Mouse (Mus musculus) neural tube, embryonic 10.5 days (tissue): Measurements from ENCODE around the gene Gabarap.
"Not testable (repeated sequence)": the region's sequence is repeated elsewhere in the genome, so short reads cannot be mapped to it uniquely, and the experiment has no call there.

Experiments
- DNase-seq: peaks from one replicate; pipeline ENCODE4 v3.0.0-alpha.2; 2017; ENCODE audit warnings: low spot score; ENCODE audit errors: extremely low spot score

The Gabarap gene

DNA sequence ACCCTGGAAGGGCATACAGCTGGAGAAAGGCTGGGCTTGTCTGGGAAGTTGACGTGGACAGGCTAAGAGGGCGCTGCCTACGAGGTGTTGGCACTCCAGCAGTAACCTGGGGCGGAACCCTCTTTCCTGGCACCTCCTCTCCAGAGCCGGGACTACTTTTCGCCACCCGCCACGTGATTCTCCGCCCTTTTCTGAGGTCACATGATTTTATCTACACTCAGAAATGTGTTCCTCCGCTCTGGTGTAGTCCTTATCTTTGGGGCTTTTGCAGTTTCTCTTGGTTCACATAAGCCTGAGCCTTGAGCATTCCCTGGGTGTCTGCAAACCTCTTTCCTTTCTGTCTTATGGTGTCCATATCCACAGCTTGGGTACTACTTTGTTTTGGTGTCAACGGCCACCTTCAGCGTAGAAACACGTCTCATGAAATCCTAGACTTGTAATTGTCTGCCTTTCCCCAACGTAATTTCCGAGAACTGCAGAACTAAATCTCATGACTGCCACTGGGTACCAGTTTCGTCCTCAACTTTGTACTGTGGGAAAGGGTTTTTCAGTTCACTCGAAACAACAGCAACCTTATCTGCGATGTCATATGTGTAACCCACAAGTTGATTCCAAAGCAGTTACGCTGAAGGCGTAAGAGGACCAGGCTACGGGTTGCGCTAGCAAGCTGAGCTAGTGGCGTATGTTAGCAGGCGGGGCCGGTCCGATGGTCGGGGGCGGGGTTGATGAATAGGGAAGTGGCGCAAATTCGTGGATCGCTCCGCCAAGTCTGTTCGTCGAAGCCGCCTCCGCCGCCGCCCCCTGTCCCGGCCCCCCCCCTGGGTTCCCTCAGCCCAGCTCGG is at the start of gene Gabarap:
Gabarap (plus strand) TSS at position 294 of the 842 bp plus-strand sequence.
- peak; percentile 95 for DNase-seq

DNA sequence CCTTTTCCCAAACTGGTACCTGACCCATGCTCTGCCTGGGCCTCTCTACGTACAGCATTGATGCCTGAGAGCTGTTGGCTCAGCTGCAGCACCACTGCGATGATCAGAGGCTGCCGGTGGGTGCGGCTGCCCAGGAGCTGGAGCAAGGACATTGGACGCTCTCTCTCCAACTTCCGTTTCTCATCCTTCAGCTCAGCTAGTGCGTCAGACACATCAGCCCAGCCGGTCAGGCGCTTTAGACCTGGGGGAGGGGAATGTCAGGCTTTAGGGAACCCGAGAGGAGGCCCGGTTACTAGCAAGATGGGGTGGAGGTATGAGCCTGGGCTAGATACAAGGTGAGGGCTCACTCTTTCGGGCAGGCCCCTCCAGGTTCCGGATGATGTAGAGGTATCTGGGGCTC is 45.7 kb upstream of the Gabarap start:
- DNase-seq: no peak

GRCm38 (mm10) chr11:69945997-69946891 is 44.7 kb upstream of the Gabarap start:
- DNase-seq: no peak

DNA sequence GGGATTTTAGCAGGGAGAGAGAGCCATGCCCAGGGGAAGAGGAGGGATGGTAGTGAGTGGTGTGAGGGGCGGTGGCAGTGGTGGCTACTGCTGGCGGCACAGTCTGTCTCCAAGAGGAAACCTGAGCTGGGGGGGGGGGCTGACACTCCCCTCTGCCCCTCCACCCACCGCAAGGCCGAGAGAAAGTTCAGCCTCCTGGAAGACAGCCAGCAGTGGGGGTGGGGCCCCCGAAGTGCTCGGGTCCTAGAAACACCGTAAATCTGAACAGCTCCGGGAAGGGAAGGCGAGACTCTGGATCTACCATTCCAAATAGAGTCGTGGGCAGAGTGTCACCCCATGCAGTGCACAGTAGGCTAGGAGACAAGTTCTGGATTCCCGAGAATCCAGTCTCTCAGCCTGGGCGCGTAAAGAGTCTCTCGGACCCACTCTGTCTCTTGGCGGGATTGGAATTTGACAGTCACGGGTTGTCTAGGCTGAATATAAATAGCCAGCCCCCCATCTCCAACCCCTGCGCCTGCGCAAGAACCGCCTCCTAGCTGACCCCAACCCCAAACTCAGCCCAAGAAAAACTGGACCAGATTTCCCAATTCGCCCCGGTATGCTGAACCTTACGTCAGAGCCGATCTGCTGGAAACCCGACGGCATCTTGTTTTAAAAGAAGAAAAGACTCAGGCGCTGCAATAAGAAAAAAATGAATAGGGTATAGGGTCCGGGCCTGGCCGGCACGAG is 43.4 kb upstream of the Gabarap start:
- DNase-seq: peak; percentile 53

DNA sequence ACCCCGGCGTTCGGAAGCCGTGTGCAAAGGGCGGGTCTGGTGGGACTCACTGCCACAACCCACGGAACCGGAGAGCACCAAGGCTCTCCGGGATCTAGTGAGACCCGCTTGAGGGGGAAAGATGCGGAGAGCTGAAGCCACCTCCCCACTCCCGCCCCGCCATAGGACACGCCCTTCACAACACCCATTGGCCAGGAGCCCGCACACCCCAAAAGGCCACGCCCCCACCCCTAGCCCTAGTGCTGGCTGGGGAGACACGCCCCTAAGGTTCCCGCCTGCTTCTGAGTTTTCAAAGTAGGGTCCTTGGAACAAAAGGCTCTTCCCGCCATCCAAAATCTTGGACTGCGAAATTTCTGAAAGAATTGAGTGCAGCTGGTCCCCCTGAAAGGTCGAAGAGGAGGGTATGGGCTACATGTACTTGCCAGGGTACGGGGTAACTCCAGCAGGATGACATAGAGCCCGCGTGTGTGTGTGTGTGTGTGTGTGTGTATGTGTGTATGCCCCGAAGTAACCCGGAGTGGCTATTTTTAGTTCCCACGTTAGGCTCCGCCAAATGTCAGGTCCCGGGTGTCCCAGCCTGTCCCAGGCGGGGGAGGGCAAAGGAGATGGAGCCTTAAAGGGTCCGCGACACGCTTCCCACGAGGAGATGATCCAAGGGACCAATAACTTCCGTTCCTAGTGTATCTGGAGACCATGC is 42.7 kb upstream of the Gabarap start, which contains the start of gene Slc2a4:
Slc2a4 (minus strand) TSS at position 123 of the 697 bp plus-strand sequence.
- peak; percentile 93 for DNase-seq

DNA sequence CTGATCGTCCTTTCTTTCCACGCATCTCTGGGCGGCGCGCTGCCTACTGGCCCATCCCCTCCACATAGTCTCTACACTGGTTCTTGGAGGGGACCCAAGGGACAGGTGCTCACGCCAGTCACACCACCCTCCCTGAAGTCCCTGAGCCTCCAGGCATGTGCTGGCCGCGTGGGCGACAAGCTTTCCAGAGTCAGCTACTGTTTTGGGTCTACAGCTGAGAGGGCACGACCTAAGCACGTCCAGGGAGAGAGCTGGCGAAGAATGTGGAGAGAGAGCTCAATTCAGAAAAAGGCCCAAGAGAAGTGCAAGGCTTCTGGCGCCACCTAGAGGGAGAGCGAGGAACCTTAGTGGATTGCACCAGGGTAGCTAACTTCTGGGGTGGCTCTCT is 42.2 kb upstream of the Gabarap start:
- DNase-seq: peak; percentile 91

GRCm38 (mm10) chr11:69950807-69951459 is 40.0 kb upstream of the Gabarap start:
- no peak for DNase-seq

GRCm38 (mm10) chr11:69952274-69952673 is 38.7 kb upstream of the Gabarap start:
- DNase-seq: no peak

GRCm38 (mm10) chr11:69953267-69953915 is 37.6 kb upstream of the Gabarap start:
- DNase-seq: no peak

GRCm38 (mm10) chr11:69955618-69956017 is 35.3 kb upstream of the Gabarap start:
- not testable (repeated sequence) for DNase-seq

DNA sequence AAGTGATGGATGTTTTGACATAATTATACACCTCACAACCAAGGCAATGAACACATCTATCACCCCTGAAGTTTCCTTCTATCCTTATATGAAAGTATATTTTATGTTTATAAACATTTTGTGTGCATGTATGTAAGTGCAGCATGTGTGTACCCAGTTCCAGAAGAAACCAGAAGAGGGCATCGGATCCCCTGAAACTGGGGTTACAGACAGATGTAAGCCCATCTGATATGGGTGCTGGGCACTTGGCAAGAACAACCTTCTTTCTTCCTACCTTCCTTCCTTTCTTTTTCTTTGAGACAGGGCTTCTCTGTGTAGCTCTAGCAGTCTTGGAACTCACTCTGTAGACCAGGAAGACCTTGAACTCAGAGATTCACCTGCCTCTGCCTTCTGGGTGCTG is 34.7 kb upstream of the Gabarap start:
- DNase-seq: no peak

DNA sequence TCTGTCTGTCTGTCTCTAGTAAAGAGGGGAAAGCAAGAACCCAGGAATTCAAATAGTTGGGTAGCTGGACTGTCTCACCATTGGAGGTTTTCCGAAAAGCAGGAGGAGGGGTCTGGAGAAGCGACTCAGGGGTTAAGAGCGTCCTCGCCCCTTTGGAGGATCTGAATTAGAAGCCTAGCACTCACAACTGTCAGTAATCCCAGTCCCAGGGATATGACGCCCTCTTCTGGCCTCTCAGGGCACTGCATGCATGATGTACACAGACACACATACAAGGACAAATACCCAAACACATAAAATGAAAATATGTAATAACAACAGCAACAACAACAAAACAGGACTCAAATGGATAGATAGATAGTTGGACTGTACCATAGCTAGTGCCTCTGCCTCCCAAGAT is 30.3 kb upstream of the Gabarap start:
- DNase-seq: no peak

DNA sequence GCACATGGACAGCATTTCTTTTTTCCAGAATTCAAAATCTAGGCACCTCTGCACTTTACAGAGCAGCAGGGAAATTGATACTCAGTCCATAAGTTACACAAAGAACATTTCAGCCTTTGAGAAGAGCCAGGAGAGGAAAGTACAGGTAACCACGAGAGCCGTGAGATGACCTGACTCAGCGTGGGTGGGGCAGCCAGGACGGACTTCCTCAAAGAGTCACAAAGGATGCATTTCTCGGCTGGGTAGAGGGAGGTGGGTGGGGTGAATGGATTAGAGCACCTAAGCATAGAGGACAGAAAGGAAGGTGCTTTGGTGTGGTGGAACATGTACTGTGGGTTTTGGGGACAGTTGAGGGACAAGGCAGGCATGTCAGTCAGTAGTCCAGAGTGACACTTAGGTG is 29.1 kb upstream of the Gabarap start:
- DNase-seq: no peak

DNA sequence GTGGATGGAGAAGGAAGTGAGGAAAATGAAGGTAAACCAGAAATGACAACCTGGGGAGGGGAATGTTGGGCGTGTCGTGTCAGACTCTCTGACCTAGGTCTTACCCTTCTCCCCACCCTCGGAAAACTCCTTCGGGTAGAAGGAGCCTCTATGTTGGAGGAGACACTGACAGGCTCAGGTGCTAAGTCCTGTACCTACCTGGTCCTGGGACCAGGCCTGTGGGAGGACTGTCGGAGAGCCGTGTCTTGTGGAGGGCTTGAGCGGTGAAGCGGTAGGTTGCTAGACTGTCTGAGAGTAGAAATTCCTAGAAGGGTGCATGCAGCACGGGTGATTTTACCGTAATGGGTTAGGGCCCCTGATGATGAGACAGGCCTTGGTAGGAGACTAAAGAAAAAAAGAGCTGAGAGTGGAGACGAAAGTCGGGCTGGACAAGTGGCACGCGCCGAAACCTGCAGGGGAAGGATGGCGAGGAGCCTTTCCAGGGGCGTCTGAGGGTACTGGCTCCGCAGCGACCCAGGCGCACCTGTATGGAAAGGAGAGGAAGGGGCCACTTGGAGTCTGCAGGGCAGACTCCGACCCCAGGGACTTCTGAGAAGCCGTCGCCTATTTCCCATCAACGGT is 26.2 kb upstream of the Gabarap start, which contains the start of gene Cldn7:
Cldn7 (plus strand) TSS at position 130 of the 621 bp plus-strand sequence.
- DNase-seq: no peak

- peak; percentile 30 for DNase-seq
Measured at GRCm38 (mm10) chr11:69965271-69966005, 25.5 kb upstream of the Gabarap start.

GRCm38 (mm10) chr11:69966006-69966859 is 24.7 kb upstream of the Gabarap start:
- DNase-seq: peak; percentile 57

- DNase-seq: no peak
Measured at GRCm38 (mm10) chr11:69966860-69967517, 24.0 kb upstream of the Gabarap start.
